Mouse (Mus musculus) stomach, embryonic 14.5 days (tissue): Measurements from ENCODE around the gene Ttc25. TPM values are rescaled to one million over a fixed set of nuclear protein-coding genes. Genes with fewer than 3 reads are reported as not detected.

Experiments used
- ATAC-seq: fragments of 200-750 bp; cut with Nextera tagmentation; 2 replicates; pipeline ENCODE4 v1.8.0; 2017; ENCODE audit warnings: low read depth, moderate TSS enrichment; ENCODE audit not compliant: insufficient number of reproducible peaks, insufficient read depth, low FRiP score
- H3K27ac ChIP-seq: fragments of 300-500 bp; sonication (generic); 2 replicates; pipeline ENCODE4 v1.5.1; 2014; ENCODE audit warnings: mild to moderate bottlenecking, low read length, moderate library complexity, mixed read lengths
- H3K27me3 ChIP-seq: fragments of 300-500 bp; sonication (generic); 2 replicates; pipeline ENCODE4 v1.6.1; 2014; ENCODE audit warnings: low read length, control low read depth, mixed read lengths; ENCODE audit not compliant: control insufficient read depth, insufficient read depth
- H3K36me3 ChIP-seq: fragments of 300-500 bp; sonication (generic); 2 replicates; pipeline ENCODE4 v1.6.1; 2014; ENCODE audit warnings: mild to moderate bottlenecking, control low read depth, low read length, moderate library complexity, mixed read lengths; ENCODE audit not compliant: control insufficient read depth, insufficient read depth
- H3K4me1 ChIP-seq: fragments of 300-500 bp; sonication (generic); 2 replicates; pipeline ENCODE4 v1.6.1; 2014; ENCODE audit warnings: low read length, control low read depth, mixed read lengths; ENCODE audit not compliant: control insufficient read depth, insufficient read depth
- H3K4me2 ChIP-seq: fragments of 300-500 bp; sonication (generic); replicated peaks from 2 replicates; pipeline ENCODE4 v1.6.1; 2014; ENCODE audit warnings: low read depth, low read length, control low read depth
- H3K4me3 ChIP-seq: fragments of 300-500 bp; sonication (generic); 2 replicates; pipeline ENCODE4 v1.5.1; 2014; ENCODE audit warnings: low read depth, low read length, control low read depth
- H3K9ac ChIP-seq: fragments of 300-500 bp; sonication (generic); replicated peaks from 2 replicates; pipeline ENCODE4 v1.6.1; 2014; ENCODE audit warnings: low read depth, mild to moderate bottlenecking, control low read depth, low read length, moderate library complexity, mixed read lengths
- H3K9me3 ChIP-seq: fragments of 300-500 bp; sonication (generic); 2 replicates; pipeline ENCODE4 v1.6.1; 2016; ENCODE audit warnings: low read depth, low read length, control low read depth; ENCODE audit not compliant: control insufficient read depth
- WGBS: fragments of 180-500 bp; shearing (Covaris S2); extraction: QIAGEN DNeasy Blood & Tissue Kit; methylation state at CpG from one replicate; pipeline ENCODE4 v1.1.7; 2014; 5-methylcytosine and 5-hydroxymethylcytosine counted together
- polyA plus RNA-seq: library from polyadenylated mRNA; unstranded; fragments of >200 nt; fragmentation: Nextera tagmentation; extraction: Ambion mirVana; gene quantifications from 2 replicates; pipeline ENCODE4 v1.2.1, GENCODE M21; 2014

Ttc25 gene
- polyA plus RNA-seq, 1 experiment from 2014 or later = 1.1 TPM

DNA sequence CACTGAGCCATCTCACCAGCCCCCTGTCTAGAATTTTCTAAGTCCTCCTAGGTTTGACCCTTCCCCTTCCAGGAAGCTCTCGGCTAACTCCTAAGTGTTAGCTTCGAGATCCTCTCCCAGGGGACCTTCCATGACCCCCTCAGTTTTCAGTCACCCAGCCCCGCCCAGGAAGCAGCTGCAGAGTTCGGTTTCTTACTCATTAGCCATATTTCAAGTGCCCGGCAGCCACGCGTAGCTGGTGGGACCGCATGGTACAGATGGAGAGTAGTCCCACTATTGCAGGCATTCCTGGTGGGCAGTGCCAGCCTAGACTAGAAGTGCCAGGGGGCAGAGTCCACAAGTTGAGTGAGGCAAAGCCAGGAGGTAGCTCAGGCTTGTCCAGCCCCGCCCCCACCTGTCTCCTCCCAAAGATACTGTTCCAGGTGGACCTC lies 22.4 kb downstream of the Ttc25 start:
- Histone ChIP-seq H3K36me3 (no peaks in the 10 kb centered on the region), H3K4me3 (no peak overlapping the region), H3K9ac (no peak overlapping the region), H3K27me3 (no peaks in the 10 kb centered on the region; the same call in 1 of the 2 replicates), H3K27ac (no peak overlapping the region), H3K4me1 (no peaks in the 10 kb centered on the region), H3K9me3 (no peaks in the 10 kb centered on the region), H3K4me2 (no peak overlapping the region)
- ATAC-seq = no peak
- WGBS = 43% methylated on average over 9 of the region's 9 CpGs

DNA sequence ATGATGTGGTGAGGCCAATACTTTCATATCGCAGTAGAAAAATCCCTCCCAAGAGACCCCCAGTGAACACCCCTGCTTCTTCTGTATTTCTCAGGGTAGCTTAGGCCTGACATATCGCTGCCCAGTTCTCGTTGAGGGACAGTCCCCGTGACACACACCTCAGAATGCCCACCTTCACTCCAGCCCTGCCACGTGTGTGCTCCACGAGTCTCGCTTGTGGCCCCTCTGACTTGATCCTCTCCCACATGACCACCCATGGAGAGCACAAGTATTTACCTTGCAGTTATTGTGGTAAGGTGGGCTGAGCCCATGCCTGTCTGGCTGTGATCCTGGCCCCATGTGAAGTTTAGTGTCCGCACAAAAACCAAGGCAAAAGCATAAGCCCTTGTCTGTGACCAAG lies 23.3 kb downstream of the Ttc25 start:
- Histone ChIP-seq H3K27ac (no peak overlapping the region), H3K4me1 (no peaks in the 10 kb centered on the region), H3K27me3 (no peaks in the 10 kb centered on the region; the same call in 1 of the 2 replicates), H3K4me3 (no peak overlapping the region), H3K9me3 (no peaks in the 10 kb centered on the region), H3K4me2 (no peak overlapping the region), H3K9ac (no peak overlapping the region), H3K36me3 (no peaks in the 10 kb centered on the region)
- no peak for ATAC-seq
- 85% methylated on average over 8 of the region's 8 CpGs for WGBS

DNA sequence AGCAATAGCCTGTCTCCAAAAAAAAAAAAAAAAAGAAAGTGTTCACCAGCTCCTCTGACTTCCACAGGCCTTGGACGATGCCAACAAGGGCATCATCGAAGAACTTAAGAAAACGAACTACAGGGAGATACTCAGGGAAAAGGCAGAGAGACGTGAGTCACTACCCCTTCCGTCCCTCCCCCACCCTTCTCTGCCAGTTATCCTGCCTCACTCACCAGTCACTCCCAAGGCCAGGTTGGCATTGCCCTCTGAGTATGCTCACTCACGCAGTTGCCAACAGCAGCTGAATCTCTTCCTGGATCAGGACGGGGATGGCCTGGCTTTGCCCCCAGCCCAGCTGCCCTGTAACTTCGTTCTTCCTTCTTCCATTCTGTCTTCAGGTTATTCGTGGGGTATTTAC lies 24.4 kb downstream of the Ttc25 start:
- no peak for ATAC-seq
- H3K9ac ChIP-seq = no peak overlapping the region
- no peak overlapping the region for H3K4me3 ChIP-seq
- H3K4me2 ChIP-seq = no peak overlapping the region
- H3K27ac ChIP-seq = no peak overlapping the region
- H3K36me3 ChIP-seq = no peaks in the 10 kb centered on the region
- no peaks in the 10 kb centered on the region for H3K4me1 ChIP-seq
- no peaks in the 10 kb centered on the region for H3K9me3 ChIP-seq
- WGBS = 65% methylated on average over 9 of the region's 9 CpGs
- no peaks in the 10 kb centered on the region; the same call in 1 of the 2 replicates for H3K27me3 ChIP-seq

DNA sequence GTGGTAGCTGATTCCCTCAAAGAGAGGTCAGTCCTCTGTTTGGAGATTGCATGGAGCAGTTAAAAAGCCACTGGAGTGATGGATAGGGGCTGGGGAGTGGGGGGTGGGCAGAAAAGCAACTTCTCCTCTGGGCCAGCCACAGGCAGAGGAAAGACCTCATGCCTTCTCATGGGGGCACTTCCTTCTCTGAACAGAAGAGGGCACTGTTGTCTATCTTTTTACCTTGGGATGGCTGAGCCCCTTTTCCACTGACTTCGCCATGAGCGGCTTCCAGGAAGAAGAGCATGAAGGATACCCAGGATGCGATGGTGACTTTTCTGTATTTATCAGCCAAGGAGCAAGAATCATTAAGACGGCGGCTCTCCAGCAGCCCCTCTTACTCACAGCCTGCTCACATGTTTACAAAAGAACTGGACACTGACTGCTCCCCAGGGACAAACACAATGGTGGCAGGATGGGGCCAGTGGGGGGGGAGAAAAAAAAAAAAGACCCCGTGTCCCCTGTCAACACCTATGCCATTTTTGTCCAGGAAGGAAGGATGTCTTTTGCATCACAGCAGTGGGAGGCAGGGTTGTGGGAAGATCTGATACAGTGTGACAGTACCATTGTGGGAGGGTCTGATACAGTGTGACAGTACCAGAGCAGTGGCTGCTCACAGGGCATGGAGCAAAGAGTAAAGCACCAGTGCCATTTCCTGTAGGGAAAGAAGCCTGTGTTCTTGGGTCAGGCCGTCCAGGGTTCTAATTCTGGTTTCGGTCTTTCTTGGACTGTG lies 25.2 kb downstream of the Ttc25 start:
- WGBS = 12% methylated on average over 8 of the region's 8 CpGs
- Histone ChIP-seq H3K4me1 (peaks cover 4% of the 10 kb centered on the region; the same call in 1 of the 2 replicates), H3K4me3 (no peak overlapping the region), H3K27ac (no peak overlapping the region), H3K27me3 (no peaks in the 10 kb centered on the region; the same call in 1 of the 2 replicates), H3K9me3 (no peaks in the 10 kb centered on the region), H3K9ac (no peak overlapping the region), H3K36me3 (no peaks in the 10 kb centered on the region), H3K4me2 (peak overlapping the region; percentile 31)
- ATAC-seq = no peak

DNA sequence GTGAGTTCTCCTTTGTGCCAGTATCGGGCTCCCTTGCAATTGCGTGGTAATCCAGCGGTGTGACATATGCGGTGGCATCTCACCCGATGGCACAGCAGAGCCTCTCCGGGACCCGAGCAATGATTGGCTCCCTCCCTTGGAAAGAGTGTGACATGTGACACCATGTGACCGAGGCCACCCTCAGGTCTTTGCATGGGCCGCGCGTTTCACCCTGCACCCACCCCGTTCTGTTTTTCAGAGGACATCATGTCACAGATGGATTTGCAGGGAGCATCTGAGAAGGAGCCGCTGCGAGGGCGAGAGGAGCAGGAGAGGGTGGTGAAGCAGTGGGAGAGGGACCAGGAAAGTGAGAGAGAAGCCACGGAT lies 25.8 kb downstream of the Ttc25 start:
- Histone ChIP-seq H3K4me2 (peak overlapping the region; percentile 31), H3K4me3 (peak overlapping the region; percentile 1; the same call in 1 of the 2 replicates), H3K9me3 (no peaks in the 10 kb centered on the region), H3K27me3 (no peaks in the 10 kb centered on the region; the same call in 1 of the 2 replicates), H3K4me1 (peaks cover 4% of the 10 kb centered on the region; the same call in 1 of the 2 replicates), H3K36me3 (no peaks in the 10 kb centered on the region), H3K9ac (no peak overlapping the region), H3K27ac (no peak overlapping the region)
- ATAC-seq = no peak
- 13% methylated on average over 16 of the region's 16 CpGs for WGBS

DNA sequence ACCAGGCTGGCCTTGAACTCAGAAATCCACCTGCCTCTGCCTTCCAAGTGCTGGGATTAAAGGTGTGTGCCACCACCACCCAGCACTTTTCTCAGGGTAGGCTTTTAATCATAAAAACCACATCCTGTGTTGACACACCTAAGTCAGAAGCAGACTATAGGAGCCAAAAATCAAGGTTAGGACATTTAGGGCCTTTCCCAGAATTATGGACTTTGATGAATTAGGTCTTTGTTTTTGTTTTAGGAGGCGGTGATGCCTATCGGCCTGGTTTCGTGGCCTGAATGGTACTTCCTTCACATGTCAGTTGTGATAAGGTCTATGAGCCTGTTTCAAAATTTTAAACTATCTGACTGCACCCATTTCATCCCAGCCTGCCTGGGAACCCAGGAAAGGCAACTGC lies 28.8 kb downstream of the Ttc25 start:
- no peak for ATAC-seq
- Histone ChIP-seq H3K4me2 (peak overlapping the region; percentile 72; the same call in 1 of the 2 replicates), H3K36me3 (peaks cover 5% of the 10 kb centered on the region; the same call in 1 of the 2 replicates), H3K4me1 (peaks cover 4% of the 10 kb centered on the region; the same call in 1 of the 2 replicates), H3K9me3 (no peaks in the 10 kb centered on the region), H3K27ac (no peak overlapping the region), H3K27me3 (no peaks in the 10 kb centered on the region; the same call in 1 of the 2 replicates), H3K9ac (no peak overlapping the region), H3K4me3 (peak overlapping the region; percentile 68)
- 90% methylated on average over 3 of the region's 3 CpGs for WGBS

DNA sequence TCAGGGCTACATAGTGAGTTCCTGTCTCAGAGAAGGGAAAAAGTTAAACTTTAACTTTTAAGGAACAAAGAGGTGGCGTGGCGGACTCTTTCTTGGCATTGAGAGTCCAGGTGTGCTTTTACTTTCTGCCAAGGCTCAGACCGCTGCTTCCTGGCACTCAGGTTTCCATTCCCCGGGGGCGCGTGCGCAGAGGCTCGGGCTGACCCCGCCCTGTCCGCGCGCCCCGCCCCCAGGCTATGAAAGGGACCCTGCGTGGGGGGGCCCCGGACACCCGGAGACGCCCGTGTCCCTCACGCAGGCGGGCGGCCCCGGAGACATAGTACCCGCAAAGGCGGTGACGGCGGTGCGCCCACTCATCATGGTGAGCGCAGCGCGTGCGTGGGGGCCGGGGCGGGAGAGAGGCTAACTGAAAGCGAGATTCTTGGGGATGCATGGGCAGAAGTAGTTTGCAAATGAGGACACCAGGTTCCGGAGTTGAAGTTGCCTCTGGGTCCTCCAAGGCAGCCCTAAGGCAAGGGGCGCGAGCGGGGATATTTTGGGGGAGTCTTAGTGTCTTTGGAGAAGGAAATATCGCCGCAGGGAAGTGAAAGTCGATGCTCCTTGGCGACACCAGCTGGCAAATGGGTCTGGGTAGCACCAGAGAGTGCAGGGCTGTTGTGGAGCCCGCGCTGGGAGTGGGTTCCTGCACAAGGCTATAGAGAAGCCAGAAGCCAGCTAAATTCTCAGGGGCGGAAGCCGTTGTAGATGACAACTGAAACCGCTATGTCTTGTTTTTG lies 29.5 kb downstream of the Ttc25 start, which contains the start of gene Cnp:
Gene Cnp, plus strand, starts transcription at position 197 of the 776 bp plus-strand sequence.
- ATAC-seq = peak; percentile 59
- Histone ChIP-seq H3K27ac (peak within 1 kb of the TSS; percentile 71; the same call in 1 of the 2 replicates), H3K27me3 (no peaks in the 10 kb centered on the region; the same call in 1 of the 2 replicates), H3K4me3 (peak within 1 kb of the TSS; percentile 68), H3K36me3 (peaks cover 9% of the 10 kb centered on the region; the same call in 1 of the 2 replicates), H3K9me3 (no peaks in the 10 kb centered on the region), H3K4me1 (peaks cover 4% of the 10 kb centered on the region; the same call in 1 of the 2 replicates), H3K9ac (peak within 1 kb of the TSS; percentile 40), H3K4me2 (peak within 1 kb of the TSS; percentile 72)
- 2% methylated on average over 47 of the region's 47 CpGs for WGBS

DNA sequence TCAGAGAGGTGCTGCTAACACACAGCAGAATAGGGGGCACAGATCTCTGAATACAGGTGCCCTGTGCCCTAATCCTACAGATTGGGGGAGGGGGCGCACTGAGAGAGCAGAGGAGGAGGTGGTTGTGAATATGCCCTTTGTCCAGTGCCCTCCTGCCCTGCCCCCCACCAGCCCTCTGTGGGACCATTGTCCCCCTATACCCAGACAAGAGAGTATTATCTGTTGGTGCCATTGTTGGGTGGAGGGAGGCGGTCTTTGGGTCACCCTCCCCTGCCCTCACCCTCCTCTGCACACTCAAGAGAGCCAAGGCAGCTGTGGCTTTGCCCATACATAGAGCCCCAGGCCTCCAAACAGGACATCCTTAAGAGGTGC lies 30.1 kb downstream of the Ttc25 start:
- peak; percentile 8; the same call in 1 of the 2 replicates for ATAC-seq

More for the DNA sequence above, 30.1 kb downstream of the Ttc25 start:
- peak overlapping the region; percentile 68 for H3K4me3 ChIP-seq
- WGBS = 35% methylated on average over 2 of the region's 2 CpGs
- H3K27ac ChIP-seq = no peak overlapping the region
- H3K9ac ChIP-seq = peak overlapping the region; percentile 25
- H3K4me1 ChIP-seq = peaks cover 4% of the 10 kb centered on the region; the same call in 1 of the 2 replicates
- H3K9me3 ChIP-seq = no peaks in the 10 kb centered on the region
- H3K36me3 ChIP-seq = peaks cover 12% of the 10 kb centered on the region; the same call in 1 of the 2 replicates
- H3K27me3 ChIP-seq = no peaks in the 10 kb centered on the region; the same call in 1 of the 2 replicates
- peak overlapping the region; percentile 72 for H3K4me2 ChIP-seq
